Comparison of ENCODE assay signal across 15 mouse cellular contexts in genomic region chr11:57298263-57298662, GRCm38 (mm10).
A peak's percentile ranks its signal among the peaks of the same experiment; 100 is the strongest.
DNase-seq lines count a peak whose midpoint lies in the region; ATAC-seq lines count a peak whose summit lies in the region.
"Had no signal": no experiment of that assay in that cellular context is flagged by ENCODE, and none has a peak within 500 bp of the region (broad histone marks: within the 10 kb centered on the region; RNA-seq: fewer than 3 reads in every experiment).

No protein-coding gene starts in this region.

- no peaks in the 10 kb centered on the region for H3K27me3 ChIP-seq in forebrain, embryonic 11.5 days (ENCODE audit: control insufficient read depth, insufficient read depth, low read length)
- no peaks in the 10 kb centered on the region for H3K27me3 ChIP-seq in hindbrain, embryonic 16.5 days (replicated peaks; ENCODE audit: control insufficient read depth, insufficient read depth, low read length)
- H3K27me3 ChIP-seq in neural tube, embryonic 12.5 days (replicated peaks), result no peaks in the 10 kb centered on the region
- H3K27me3 ChIP-seq in heart, embryonic 10.5 days (ENCODE audit: insufficient read depth, poor library complexity, severe bottlenecking), result no peaks in the 10 kb centered on the region
- H3K27me3 ChIP-seq: embryonic facial prominence, embryonic 13.5 days; limb, embryonic 15.5 days had no signal

- H3K27ac ChIP-seq in forebrain, embryonic 11.5 days (ENCODE audit: low read depth, low read length), result no peak overlapping the region
- H3K27ac ChIP-seq in hindbrain, embryonic 16.5 days (ENCODE audit: low read depth, low read length), result no peak overlapping the region
- H3K27ac ChIP-seq in neural tube, embryonic 12.5 days, result peak overlapping the region; percentile 39; the same call in 1 of the 2 replicates
- H3K27ac ChIP-seq in heart, embryonic 10.5 days, result no peak overlapping the region
- H3K27ac ChIP-seq: embryonic facial prominence, embryonic 13.5 days; gastrocnemius, adult 2 months; limb, embryonic 15.5 days had no signal

- peak; percentile 86 for DNase-seq in embryo, embryonic 10.5 days (ENCODE audit: low spot score)
- DNase-seq in forebrain, embryonic 11.5 days (ENCODE audit: low spot score), result peak; percentile 64
- DNase-seq in left cerebral cortex, postnatal 14 days (ENCODE audit: low spot score in 2 of 2), result no peak
- no peak for DNase-seq in adrenal gland, adult (ENCODE audit: inconsistent age in 2 of 2, low spot score in 1 of 2)
- no peak for DNase-seq in heart, embryonic 10.5 days (ENCODE audit: low spot score)
- DNase-seq in heart, postnatal 36 days, result no peak
- DNase-seq: gastrocnemius, adult 2 months; kidney, adult 18-20 months; lung, postnatal 14 days; right cerebral cortex, postnatal 4 days had no signal

- H3K4me1 ChIP-seq in forebrain, embryonic 11.5 days (replicated peaks; ENCODE audit: control insufficient read depth, insufficient read depth, low read length), result no peaks in the 10 kb centered on the region
- H3K4me1 ChIP-seq in hindbrain, embryonic 16.5 days (ENCODE audit: control insufficient read depth, insufficient read depth, low read depth, low read length), result peaks cover 3% of the 10 kb centered on the region; the same call in 1 of the 2 replicates
- peaks cover 17% of the 10 kb centered on the region; the same call in 1 of the 2 replicates for H3K4me1 ChIP-seq in neural tube, embryonic 12.5 days
- H3K4me1 ChIP-seq in heart, embryonic 10.5 days, result no peaks in the 10 kb centered on the region
- H3K4me1 ChIP-seq: embryonic facial prominence, embryonic 13.5 days; limb, embryonic 15.5 days had no signal

- no peaks in the 10 kb centered on the region for H3K9me3 ChIP-seq in forebrain, embryonic 11.5 days (ENCODE audit: control insufficient read depth, low read length)
- H3K9me3 ChIP-seq in hindbrain, embryonic 16.5 days (ENCODE audit: control insufficient read depth, low read length), result no peaks in the 10 kb centered on the region
- no peaks in the 10 kb centered on the region for H3K9me3 ChIP-seq in neural tube, embryonic 12.5 days
- no peaks in the 10 kb centered on the region for H3K9me3 ChIP-seq in heart, embryonic 10.5 days
- H3K9me3 ChIP-seq: embryonic facial prominence, embryonic 13.5 days; limb, embryonic 15.5 days had no signal

- ATAC-seq in forebrain, embryonic 11.5 days (replicated peaks; ENCODE audit: low FRiP score), result peak; percentile 89
- peak; percentile 71 for ATAC-seq in hindbrain, embryonic 16.5 days
- peak; percentile 94 for ATAC-seq in neural tube, embryonic 12.5 days (ENCODE audit: low FRiP score, low read depth)

- H3K4me3 ChIP-seq in forebrain, embryonic 11.5 days (ENCODE audit: low read depth, low read length), result no peak overlapping the region
- no peak overlapping the region for H3K4me3 ChIP-seq in hindbrain, embryonic 16.5 days (ENCODE audit: low read length)
- no peak overlapping the region for H3K4me3 ChIP-seq in neural tube, embryonic 12.5 days
- no peak overlapping the region for H3K4me3 ChIP-seq in heart, embryonic 10.5 days
- H3K4me3 ChIP-seq: embryonic facial prominence, embryonic 13.5 days; gastrocnemius, adult 2 months; limb, embryonic 15.5 days; myocyte had no signal

- no peak overlapping the region for H3K9ac ChIP-seq in forebrain, embryonic 11.5 days (ENCODE audit: low read length)
- no peak overlapping the region for H3K9ac ChIP-seq in hindbrain, embryonic 16.5 days (ENCODE audit: low read depth, low read length)
- no peak overlapping the region for H3K9ac ChIP-seq in neural tube, embryonic 12.5 days
- H3K9ac ChIP-seq: embryonic facial prominence, embryonic 13.5 days; limb, embryonic 15.5 days had no signal

- 19% methylated on average over 2 of the region's 2 CpGs for WGBS in forebrain, embryonic 11.5 days
- 10% methylated on average over 2 of the region's 2 CpGs for WGBS in hindbrain, embryonic 16.5 days
- WGBS in neural tube, embryonic 12.5 days, result 9% methylated on average over 2 of the region's 2 CpGs
- WGBS in heart, embryonic 10.5 days, result 68% methylated on average over 2 of the region's 2 CpGs

- intact Hi-C loops in left cerebral cortex, postnatal 14 days (cut with DNase I), result no loop called here
- intact Hi-C loops in heart, postnatal 36 days (cut with DNase I), result no loop called here

- H3K4me2 ChIP-seq in forebrain, embryonic 11.5 days (ENCODE audit: low read depth, low read length, severe bottlenecking), result no peak overlapping the region
- no peak overlapping the region for H3K4me2 ChIP-seq in hindbrain, embryonic 16.5 days (ENCODE audit: low read length)
- peak overlapping the region; percentile 20; the same call in 1 of the 2 replicates for H3K4me2 ChIP-seq in neural tube, embryonic 12.5 days (replicated peaks)
- H3K4me2 ChIP-seq: embryonic facial prominence, embryonic 13.5 days; limb, embryonic 15.5 days had no signal

- H3K36me3 ChIP-seq in forebrain, embryonic 11.5 days (ENCODE audit: control insufficient read depth, insufficient read depth, low read length), result no peaks in the 10 kb centered on the region
- no peaks in the 10 kb centered on the region for H3K36me3 ChIP-seq in hindbrain, embryonic 16.5 days (ENCODE audit: control insufficient read depth, insufficient read depth, low read length)
- no peaks in the 10 kb centered on the region for H3K36me3 ChIP-seq in neural tube, embryonic 12.5 days
- no peaks in the 10 kb centered on the region for H3K36me3 ChIP-seq in heart, embryonic 10.5 days
- H3K36me3 ChIP-seq: embryonic facial prominence, embryonic 13.5 days; limb, embryonic 15.5 days had no signal

Comparison
In these comparisons a context has a peak if more than half of its experiments do, and no peak if none do; other contexts are left out.
1. DNase-seq: peak in embryo, embryonic 10.5 days (single experiment) and forebrain, embryonic 11.5 days (single experiment); none in left cerebral cortex, postnatal 14 days (0 of 2), adrenal gland, adult (0 of 2), heart, embryonic 10.5 days (single experiment) and heart, postnatal 36 days (0 of 2).
2. Peak in every context shown above with its lines, with median percentiles within 50 percentile points of each other: ATAC-seq.